Mouse (Mus musculus) kidney, postnatal 10 days (tissue): Measurements from ENCODE around the gene Slc1a2.
A peak's percentile ranks its signal among the peaks of the same experiment; 100 is the strongest.

Experiments
- DNase-seq: peaks from one replicate; pipeline ENCODE4 v3.0.0; 2021; ENCODE audit warnings: mixed read lengths

Slc1a2 gene

GRCm38 (mm10) chr2:102663865-102664264, 5.4 kb downstream of the Slc1a2 start:
- no peak for DNase-seq

- no peak for DNase-seq
Measured at GRCm38 (mm10) chr2:102667981-102668380, 9.5 kb downstream of the Slc1a2 start.

GRCm38 (mm10) chr2:102669580-102669979, 11.1 kb downstream of the Slc1a2 start:
- no peak for DNase-seq

GRCm38 (mm10) chr2:102674582-102674981, 16.1 kb downstream of the Slc1a2 start:
- no peak for DNase-seq

- peak; percentile 68 for DNase-seq
Measured at GRCm38 (mm10) chr2:102675275-102675674, 16.8 kb downstream of the Slc1a2 start.

- DNase-seq, result no peak
Measured at GRCm38 (mm10) chr2:102676716-102677312, 18.4 kb downstream of the Slc1a2 start.

- no peak for DNase-seq
Measured at GRCm38 (mm10) chr2:102677400-102677799, 18.9 kb downstream of the Slc1a2 start.

GRCm38 (mm10) chr2:102681351-102681750, 22.9 kb downstream of the Slc1a2 start:
- DNase-seq, result no peak

GRCm38 (mm10) chr2:102682168-102682567, 23.7 kb downstream of the Slc1a2 start:
- peak; percentile 63 for DNase-seq

- no peak for DNase-seq
Measured at GRCm38 (mm10) chr2:102685371-102686107, 27.1 kb downstream of the Slc1a2 start.

GRCm38 (mm10) chr2:102686108-102686450, 27.6 kb downstream of the Slc1a2 start:
- DNase-seq, result no peak

GRCm38 (mm10) chr2:102693556-102693955, 35.1 kb downstream of the Slc1a2 start:
- no peak for DNase-seq

- DNase-seq, result no peak
Measured at GRCm38 (mm10) chr2:102694750-102695149, 36.3 kb downstream of the Slc1a2 start.

GRCm38 (mm10) chr2:102695541-102695940, 37.1 kb downstream of the Slc1a2 start:
- DNase-seq, result no peak

GRCm38 (mm10) chr2:102697732-102698131, 39.3 kb downstream of the Slc1a2 start:
- no peak for DNase-seq

GRCm38 (mm10) chr2:102699921-102700320, 41.5 kb downstream of the Slc1a2 start:
- DNase-seq, result no peak

- no peak for DNase-seq
Measured at GRCm38 (mm10) chr2:102700695-102701094, 42.2 kb downstream of the Slc1a2 start.

- DNase-seq, result no peak
Measured at GRCm38 (mm10) chr2:102701382-102701781, 42.9 kb downstream of the Slc1a2 start.

- no peak for DNase-seq
Measured at GRCm38 (mm10) chr2:102703556-102703955, 45.1 kb downstream of the Slc1a2 start.

- DNase-seq, result no peak
Measured at GRCm38 (mm10) chr2:102704781-102705180, 46.3 kb downstream of the Slc1a2 start.

GRCm38 (mm10) chr2:102711511-102711910, 53.1 kb downstream of the Slc1a2 start:
- no peak for DNase-seq

- DNase-seq, result no peak
Measured at GRCm38 (mm10) chr2:102712049-102712448, 53.6 kb downstream of the Slc1a2 start.

GRCm38 (mm10) chr2:102712678-102713628, 54.5 kb downstream of the Slc1a2 start:
- DNase-seq, result no peak

GRCm38 (mm10) chr2:102714320-102714719, 55.9 kb downstream of the Slc1a2 start:
- DNase-seq, result no peak
